Comparison of ENCODE assay signal across 20 mouse cellular contexts in genomic region chr11:118997182-118997581, GRCm38 (mm10). TPM values are rescaled to one million over a fixed set of nuclear protein-coding genes. Genes with fewer than 3 reads are reported as not detected.
DNase-seq lines count a peak whose midpoint lies in the region; ATAC-seq and TF ChIP-seq lines count a peak whose summit lies in the region.
"Had no signal": no experiment of that assay in that cellular context is flagged by ENCODE, and none has a peak within 500 bp of the region (broad histone marks: within the 10 kb centered on the region; RNA-seq: fewer than 3 reads in every experiment).

No protein-coding gene starts in this region.

- no peak overlapping the region for H3K4me3 ChIP-seq in kidney, adult 2 months (ENCODE audit: insufficient read depth, low read depth, low read length)
- no peak overlapping the region for H3K4me3 ChIP-seq in kidney, embryonic 16.5 days (ENCODE audit: low read length)
- no peak overlapping the region for H3K4me3 ChIP-seq in liver, postnatal 0 days (ENCODE audit: low read depth, low read length)
- no peak overlapping the region for H3K4me3 ChIP-seq in liver, embryonic 11.5 days (ENCODE audit: low read depth, low read length)
- H3K4me3 ChIP-seq in myocyte: no peak overlapping the region
- H3K4me3 ChIP-seq: embryonic facial prominence, embryonic 12.5 days; heart, adult 2 months; heart, embryonic 15.5 days; hindbrain, embryonic 13.5 days had no signal

- no peaks in the 10 kb centered on the region for H3K36me3 ChIP-seq in kidney, adult 2 months (ENCODE audit: control insufficient read depth, insufficient read depth, low read length)
- H3K36me3 ChIP-seq in kidney, embryonic 16.5 days (ENCODE audit: insufficient read depth, low read length): no peaks in the 10 kb centered on the region
- no peaks in the 10 kb centered on the region for H3K36me3 ChIP-seq in liver, postnatal 0 days (replicated peaks; ENCODE audit: insufficient read depth, low read length)
- H3K36me3 ChIP-seq in liver, embryonic 11.5 days (ENCODE audit: control insufficient read depth, insufficient read depth, low read length): no peaks in the 10 kb centered on the region
- no peaks in the 10 kb centered on the region for H3K36me3 ChIP-seq in myocyte (ENCODE audit: control insufficient read depth, insufficient read depth)
- H3K36me3 ChIP-seq: embryonic facial prominence, embryonic 12.5 days; heart, embryonic 15.5 days; hindbrain, embryonic 13.5 days had no signal

- no peak overlapping the region for H3ac ChIP-seq in myocyte (ENCODE audit: control insufficient read depth, insufficient read length)

- no peak for ATAC-seq in kidney, embryonic 16.5 days (ENCODE audit: low FRiP score, low TSS enrichment)
- ATAC-seq in liver, postnatal 0 days: 0 out of 2 replicates have a peak, but pooled peaks have one; percentile 31
- no peak for ATAC-seq in liver, embryonic 11.5 days (replicated peaks; ENCODE audit: low FRiP score)
- ATAC-seq: forebrain, postnatal 0 days had no signal

- H3K9ac ChIP-seq in kidney, embryonic 16.5 days (replicated peaks; ENCODE audit: low read length): no peak overlapping the region
- H3K9ac ChIP-seq in liver, postnatal 0 days (replicated peaks): no peak overlapping the region
- no peak overlapping the region for H3K9ac ChIP-seq in liver, embryonic 11.5 days (ENCODE audit: low read depth, low read length)
- H3K9ac ChIP-seq: embryonic facial prominence, embryonic 12.5 days; forebrain, postnatal 0 days; heart, embryonic 15.5 days; hindbrain, embryonic 13.5 days had no signal

- no peaks in the 10 kb centered on the region for H3K4me1 ChIP-seq in kidney, adult 2 months (ENCODE audit: control insufficient read depth, insufficient read depth, low read length)
- H3K4me1 ChIP-seq in kidney, embryonic 16.5 days (ENCODE audit: insufficient read depth, low read length): peaks cover 8% of the 10 kb centered on the region; the same call in 1 of the 2 replicates
- 0 out of 2 replicates have a peak, but pooled peaks cover 2% of the 10 kb centered on the region for H3K4me1 ChIP-seq in liver, postnatal 0 days (ENCODE audit: insufficient read depth)
- H3K4me1 ChIP-seq in liver, embryonic 11.5 days (replicated peaks; ENCODE audit: control insufficient read depth, insufficient read depth, low read length): no peaks in the 10 kb centered on the region

- H3K9me3 ChIP-seq in kidney, embryonic 16.5 days (ENCODE audit: low read length): peaks cover 3% of the 10 kb centered on the region; the same call in 1 of the 2 replicates
- H3K9me3 ChIP-seq in liver, postnatal 0 days (ENCODE audit: low read length): no peaks in the 10 kb centered on the region
- H3K9me3 ChIP-seq in liver, embryonic 11.5 days (ENCODE audit: control insufficient read depth, low read length): no peaks in the 10 kb centered on the region
- H3K9me3 ChIP-seq: embryonic facial prominence, embryonic 12.5 days; heart, embryonic 15.5 days; hindbrain, embryonic 13.5 days had no signal

- no peaks in the 10 kb centered on the region for H3K79me2 ChIP-seq in myocyte (ENCODE audit: control insufficient read depth, insufficient read depth)

- no peak for TF ChIP-seq CTCF in kidney, adult 2 months (conservative IDR thresholded peaks at IDR 0.05; ENCODE audit: insufficient read depth, insufficient read length, low read depth, low read length)
- no peak for TF ChIP-seq CTCF in liver, postnatal 0 days (IDR thresholded peaks at IDR 0.05; ENCODE audit: low read depth)

- H3K27ac ChIP-seq in kidney, adult 2 months (ENCODE audit: insufficient read depth, low read depth, low read length): no peak overlapping the region
- no peak overlapping the region for H3K27ac ChIP-seq in kidney, embryonic 16.5 days (ENCODE audit: low read length)
- no peak overlapping the region for H3K27ac ChIP-seq in liver, postnatal 0 days (ENCODE audit: low read depth)
- H3K27ac ChIP-seq in liver, embryonic 11.5 days (ENCODE audit: low read depth, low read length): no peak overlapping the region
- H3K27ac ChIP-seq: embryonic facial prominence, embryonic 12.5 days; heart, adult 2 months; heart, embryonic 15.5 days; hindbrain, embryonic 13.5 days had no signal

- H3K27me3 ChIP-seq in kidney, adult 2 months (replicated peaks; ENCODE audit: control insufficient read depth, insufficient read depth, low read length): no peaks in the 10 kb centered on the region
- peaks cover 24% of the 10 kb centered on the region for H3K27me3 ChIP-seq in kidney, embryonic 16.5 days (ENCODE audit: insufficient read depth, low read length)
- H3K27me3 ChIP-seq in liver, postnatal 0 days (ENCODE audit: insufficient read depth, low read length): peaks cover 20% of the 10 kb centered on the region
- peaks cover 22% of the 10 kb centered on the region for H3K27me3 ChIP-seq in liver, embryonic 11.5 days (replicated peaks; ENCODE audit: control insufficient read depth, insufficient read depth, low read length)
- peaks cover 12% of the 10 kb centered on the region for H3K27me3 ChIP-seq in myocyte (ENCODE audit: control insufficient read depth, insufficient read depth, insufficient read length)

- TF ChIP-seq POLR2A in kidney, adult 2 months (IDR thresholded peaks at IDR 0.05; ENCODE audit: low read depth, low read length): no peak
- TF ChIP-seq POLR2A in myocyte (IDR thresholded peaks at IDR 0.05; ENCODE audit: insufficient read length, low read depth): no peak

- TF ChIP-seq EP300 in liver, postnatal 0 days (IDR thresholded peaks at IDR 0.05; ENCODE audit: low read depth): no peak

- 41% methylated on average over 3 of the region's 3 CpGs for WGBS in kidney, adult 2 months
- 63% methylated on average over 3 of the region's 3 CpGs for WGBS in kidney, embryonic 16.5 days
- 43% methylated on average over 3 of the region's 3 CpGs for WGBS in liver, postnatal 0 days (ENCODE audit: insufficient replicate concordance)
- 73% methylated on average over 3 of the region's 3 CpGs for WGBS in liver, embryonic 11.5 days

- no peak overlapping the region for H3K4me2 ChIP-seq in kidney, embryonic 16.5 days (replicated peaks; ENCODE audit: low read depth, low read length)
- no peak overlapping the region for H3K4me2 ChIP-seq in liver, postnatal 0 days (ENCODE audit: low read depth, low read length)
- H3K4me2 ChIP-seq in liver, embryonic 11.5 days: no peak overlapping the region
- H3K4me2 ChIP-seq in myocyte (ENCODE audit: low read depth): no peak overlapping the region
- H3K4me2 ChIP-seq: embryonic facial prominence, embryonic 12.5 days; heart, embryonic 11.5 days; heart, embryonic 15.5 days; hindbrain, embryonic 13.5 days had no signal

- peak; percentile 21 for DNase-seq in kidney, adult 2 months
- DNase-seq in liver, postnatal 0 days: peak; percentile 77
- no peak for DNase-seq in liver, embryonic 11.5 days (ENCODE audit: low spot score)
- DNase-seq in right cerebral cortex, postnatal 36 days (ENCODE audit: low spot score in 2 of 2): no peak
- DNase-seq: adrenal gland, adult 8-10 months; cerebellum, adult 11 months; cerebellum, adult 8-10 months; cerebellum, postnatal 25 days; forebrain, postnatal 0 days; gastrocnemius, postnatal 14 days; heart, adult 2 months; heart, postnatal 14 days had no signal

TF ChIP-seq in myocyte, 11 proteins besides CTCF, POLR2A, EP300 and RAD21:
- TF ChIP-seq MAX (IDR thresholded peaks at IDR 0.05; ENCODE audit: low read depth) (no peak), CEBPB (IDR thresholded peaks at IDR 0.05; ENCODE audit: insufficient read depth, poor library complexity, severe bottlenecking) (0 out of 2 replicates have a peak, but pooled peaks have one; percentile 22)
TF ChIP-seq in myocyte: peak in this region for 1.

RNA-seq across cellular contexts. Expression of gene Enpp7, which starts 9.2 kb away (rescaled TPM):
- not detected in 2 replicates for polyA plus RNA-seq in kidney, adult 2 months (2012; rRNA removed)
- not detected in 2 replicates for polyA plus RNA-seq in kidney, embryonic 16.5 days (2015; fragmentation: Nextera tagmentation; extraction: Ambion mirVana)
- polyA plus RNA-seq in liver, postnatal 0 days (2015; fragmentation: Nextera tagmentation; extraction: Ambion mirVana): not detected in 2 replicates
- polyA plus RNA-seq in liver, embryonic 11.5 days (2014; fragmentation: Nextera tagmentation; extraction: Ambion mirVana): not detected in 2 replicates
- polyA plus RNA-seq in myocyte (2012; fragmentation: generic; extraction: Trizol): not detected
- polyA plus RNA-seq: cortical plate, adult 2 months; embryonic facial prominence, embryonic 12.5 days; forebrain, embryonic 11.5 days; forebrain, postnatal 0 days; heart, adult 2 months; heart, embryonic 11.5 days; heart, embryonic 15.5 days; hindbrain, embryonic 13.5 days had no signal

RNA-seq across cellular contexts. Expression of gene Cbx2, which starts 25.6 kb away (rescaled TPM):
- polyA plus RNA-seq in kidney, adult 2 months (2012; rRNA removed): 3.5 and 3.9 TPM in 2 replicates
- polyA plus RNA-seq in kidney, embryonic 16.5 days (2015; fragmentation: Nextera tagmentation; extraction: Ambion mirVana): 35.5 and 37.3 TPM in 2 replicates
- polyA plus RNA-seq in liver, postnatal 0 days (2015; fragmentation: Nextera tagmentation; extraction: Ambion mirVana): 1.9 and 2.0 TPM in 2 replicates
- polyA plus RNA-seq in liver, embryonic 11.5 days (2014; fragmentation: Nextera tagmentation; extraction: Ambion mirVana): 22.1 and 22.2 TPM in 2 replicates
- polyA plus RNA-seq in myocyte (2012; fragmentation: generic; extraction: Trizol): 10.2 TPM

RNA-seq across cellular contexts. Expression of gene Cbx8, which starts 43.6 kb away (rescaled TPM):
- polyA plus RNA-seq in kidney, adult 2 months (2012; rRNA removed): 2.1 and 2.7 TPM in 2 replicates
- 8.2 and 8.5 TPM in 2 replicates for polyA plus RNA-seq in kidney, embryonic 16.5 days (2015; fragmentation: Nextera tagmentation; extraction: Ambion mirVana)
- 3.1 and 3.9 TPM in 2 replicates for polyA plus RNA-seq in liver, postnatal 0 days (2015; fragmentation: Nextera tagmentation; extraction: Ambion mirVana)
- 6.5 and 7.1 TPM in 2 replicates for polyA plus RNA-seq in liver, embryonic 11.5 days (2014; fragmentation: Nextera tagmentation; extraction: Ambion mirVana)
- 4.9 TPM for polyA plus RNA-seq in myocyte (2012; fragmentation: generic; extraction: Trizol)

Comparison
In these comparisons a context has a peak if more than half of its experiments do, and no peak if none do; other contexts are left out.
1. DNase-seq: peak in kidney, adult 2 months (single experiment) and liver, postnatal 0 days (single experiment); none in liver, embryonic 11.5 days (single experiment) and right cerebral cortex, postnatal 36 days (0 of 2).